Mouse (Mus musculus): ENCODE results near the gene Mpdz. TPM values are rescaled to one million over a fixed set of nuclear protein-coding genes. Genes with fewer than 3 reads are reported as not detected.

Mpdz gene
- total and polyA plus RNA-seq, 2 experiments from 2014 or later = 9.2 to 38.4 TPM

DNA sequence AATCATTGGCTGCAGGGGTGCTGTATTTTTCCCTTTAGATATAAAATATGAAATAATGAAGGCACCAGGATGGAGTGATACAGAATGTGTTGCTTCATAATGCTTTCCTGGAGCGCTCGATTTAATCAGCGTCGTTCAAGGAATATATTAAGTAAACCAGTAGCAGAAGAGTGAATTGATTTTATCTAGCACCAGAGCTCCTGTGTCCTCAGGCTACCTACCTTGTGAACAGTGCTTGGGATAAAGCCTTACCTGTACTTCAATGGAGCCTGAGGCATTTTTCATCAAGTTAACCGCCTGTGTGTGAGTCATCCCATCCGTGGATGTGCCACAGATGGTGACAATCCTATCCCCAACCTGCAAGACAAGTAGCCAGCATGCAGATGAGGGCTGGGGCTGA, 159.5 kb downstream of the Mpdz start:
- no peaks in the 10 kb centered on the region for H3K9me3 ChIP-seq (replicated peaks; ENCODE audit: control insufficient read depth, low read length)
- no peaks in the 10 kb centered on the region for H3K4me1 ChIP-seq (ENCODE audit: control insufficient read depth, insufficient read depth)
- H3K4me2 ChIP-seq (ENCODE audit: low read depth, low read length) = no peak overlapping the region
- 88% methylated on average over 6 of the region's 6 CpGs for WGBS
- H3K9ac ChIP-seq (replicated peaks; ENCODE audit: low read depth, low read length) = no peak overlapping the region
- peaks cover 39% of the 10 kb centered on the region for H3K36me3 ChIP-seq (replicated peaks; ENCODE audit: control insufficient read depth, insufficient read depth, low read length)
- no peaks in the 10 kb centered on the region for H3K27me3 ChIP-seq (ENCODE audit: control insufficient read depth, insufficient read depth, low read length)
- H3K4me3 ChIP-seq (ENCODE audit: low read depth, low read length) = no peak overlapping the region
- H3K27ac ChIP-seq (ENCODE audit: low read depth) = no peak overlapping the region
- TF ChIP-seq EP300 (IDR thresholded peaks at IDR 0.05; ENCODE audit: low read depth) = no peak
- TF ChIP-seq CTCF (IDR thresholded peaks at IDR 0.05; ENCODE audit: low read depth) = no peak
- ATAC-seq (ENCODE audit: insufficient read depth, low read depth) = no peak
- DNase-seq (ENCODE audit: low spot score) = no peak

DNA sequence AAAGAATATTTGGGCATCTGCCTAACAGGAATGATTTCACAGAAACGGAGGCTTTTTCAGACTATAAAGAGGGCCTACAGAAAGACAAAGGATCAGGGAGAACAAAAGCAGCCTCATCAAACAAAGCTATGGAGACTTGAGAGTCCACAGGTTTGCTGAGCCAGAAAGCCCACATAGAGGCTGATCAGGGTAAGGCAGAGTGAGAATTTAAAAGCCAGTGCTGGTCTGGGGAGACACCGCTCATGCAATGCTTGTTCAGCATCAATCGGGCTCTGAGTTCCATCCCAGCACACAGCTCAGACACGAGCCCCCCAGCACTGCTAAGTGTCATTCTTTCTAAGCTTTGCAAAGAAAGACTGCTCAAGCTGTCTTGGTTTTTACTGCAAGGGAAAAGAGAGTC, 162.5 kb downstream of the Mpdz start:
- Histone ChIP-seq H3K4me2 (ENCODE audit: low read depth, low read length) (no peak overlapping the region), H3K9me3 (replicated peaks; ENCODE audit: control insufficient read depth, low read length) (no peaks in the 10 kb centered on the region), H3K4me1 (ENCODE audit: control insufficient read depth, insufficient read depth) (no peaks in the 10 kb centered on the region), H3K36me3 (replicated peaks; ENCODE audit: control insufficient read depth, insufficient read depth, low read length) (peaks cover 34% of the 10 kb centered on the region), H3K9ac (replicated peaks; ENCODE audit: low read depth, low read length) (no peak overlapping the region), H3K4me3 (ENCODE audit: low read depth, low read length) (no peak overlapping the region), H3K27ac (ENCODE audit: low read depth) (no peak overlapping the region), H3K27me3 (ENCODE audit: control insufficient read depth, insufficient read depth, low read length) (no peaks in the 10 kb centered on the region)
- DNase-seq (ENCODE audit: low spot score) = no peak
- TF ChIP-seq CTCF (IDR thresholded peaks at IDR 0.05; ENCODE audit: low read depth) = no peak
- no peak for TF ChIP-seq EP300 (IDR thresholded peaks at IDR 0.05; ENCODE audit: low read depth)
- ATAC-seq (ENCODE audit: insufficient read depth, low read depth) = no peak
- WGBS = 89% methylated on average over 4 of the region's 4 CpGs

DNA sequence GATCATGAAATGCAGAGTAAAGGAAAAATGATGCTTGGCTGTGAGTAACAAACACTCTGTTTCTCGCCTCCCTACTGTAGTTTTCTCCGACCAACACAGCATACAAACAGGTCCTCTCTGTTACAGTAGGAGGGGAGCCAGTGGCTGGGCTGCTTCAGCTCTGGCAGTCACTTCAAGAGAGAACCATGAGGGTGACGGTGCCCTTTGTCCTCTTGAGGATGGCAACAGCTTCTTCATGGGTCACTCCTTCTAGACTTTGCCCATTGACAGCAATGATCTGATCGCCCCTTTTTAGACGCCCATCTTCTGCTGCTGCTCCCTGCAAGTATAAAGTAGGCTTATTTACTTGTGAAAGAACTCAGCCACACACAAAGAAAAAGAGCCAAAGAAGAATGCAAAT, 163.2 kb downstream of the Mpdz start:
- H3K9ac ChIP-seq (replicated peaks; ENCODE audit: low read depth, low read length) = no peak overlapping the region
- H3K4me3 ChIP-seq (ENCODE audit: low read depth, low read length) = no peak overlapping the region
- H3K27ac ChIP-seq (ENCODE audit: low read depth) = no peak overlapping the region
- 87% methylated on average over 5 of the region's 5 CpGs for WGBS
- no peak for DNase-seq (ENCODE audit: low spot score)
- H3K4me2 ChIP-seq (ENCODE audit: low read depth, low read length) = no peak overlapping the region
- no peak for ATAC-seq (ENCODE audit: insufficient read depth, low read depth)
- peaks cover 29% of the 10 kb centered on the region for H3K36me3 ChIP-seq (replicated peaks; ENCODE audit: control insufficient read depth, insufficient read depth, low read length)
- 0 out of 2 replicates have a peak, but pooled peaks cover 3% of the 10 kb centered on the region for H3K9me3 ChIP-seq (replicated peaks; ENCODE audit: control insufficient read depth, low read length)
- TF ChIP-seq EP300 (IDR thresholded peaks at IDR 0.05; ENCODE audit: low read depth) = no peak
- TF ChIP-seq CTCF (IDR thresholded peaks at IDR 0.05; ENCODE audit: low read depth) = no peak
- no peaks in the 10 kb centered on the region for H3K27me3 ChIP-seq (ENCODE audit: control insufficient read depth, insufficient read depth, low read length)
- H3K4me1 ChIP-seq (ENCODE audit: control insufficient read depth, insufficient read depth) = no peaks in the 10 kb centered on the region

DNA sequence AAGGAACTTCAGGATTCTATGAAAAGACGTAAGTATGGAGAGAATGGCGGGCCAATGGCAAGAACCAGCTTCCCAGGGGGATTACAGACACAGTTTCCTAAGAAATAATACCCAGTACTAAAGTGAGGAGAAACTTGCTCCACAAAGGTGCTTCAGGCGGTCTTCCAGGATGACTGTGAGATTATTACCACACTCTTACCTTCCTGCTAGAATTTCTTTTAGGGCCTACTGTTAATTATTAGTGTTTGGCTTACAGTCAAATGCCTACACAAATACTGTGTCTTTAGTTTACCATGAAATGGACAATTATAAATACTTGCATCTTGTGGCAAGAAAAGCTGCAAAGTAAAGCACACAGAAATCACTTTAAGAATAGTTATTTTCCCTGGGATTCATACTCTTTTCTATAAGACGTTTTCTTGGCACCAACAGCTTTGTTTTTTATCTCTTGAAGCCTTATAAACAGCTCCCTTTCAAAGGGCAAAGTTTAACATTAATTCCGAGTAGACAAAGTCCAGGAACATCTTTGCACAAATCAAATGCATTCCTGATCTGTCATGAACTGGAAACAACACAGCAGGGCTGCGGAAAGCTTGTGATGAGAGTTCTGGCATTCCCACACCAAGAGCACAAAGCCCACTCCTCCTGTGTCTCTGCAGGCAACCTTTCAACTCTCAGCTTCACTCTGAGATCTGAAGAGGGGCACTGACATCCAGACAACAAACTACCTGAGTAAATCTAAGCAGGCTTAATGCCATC, 166.5 kb downstream of the Mpdz start:
- no peak for TF ChIP-seq CTCF (IDR thresholded peaks at IDR 0.05; ENCODE audit: low read depth)
- H3K27ac ChIP-seq (ENCODE audit: low read depth) = no peak overlapping the region
- DNase-seq (ENCODE audit: low spot score) (no peak), ATAC-seq (ENCODE audit: insufficient read depth, low read depth) (no peak)
- H3K36me3 ChIP-seq (replicated peaks; ENCODE audit: control insufficient read depth, insufficient read depth, low read length) = peaks cover 9% of the 10 kb centered on the region
- 0 out of 2 replicates have a peak, but pooled peaks cover 4% of the 10 kb centered on the region for H3K9me3 ChIP-seq (replicated peaks; ENCODE audit: control insufficient read depth, low read length)
- H3K4me2 ChIP-seq (ENCODE audit: low read depth, low read length) = no peak overlapping the region
- WGBS = 54% methylated on average over 6 of the region's 6 CpGs
- no peaks in the 10 kb centered on the region for H3K4me1 ChIP-seq (ENCODE audit: control insufficient read depth, insufficient read depth)
- H3K27me3 ChIP-seq (ENCODE audit: control insufficient read depth, insufficient read depth, low read length) = no peaks in the 10 kb centered on the region
- H3K4me3 ChIP-seq (ENCODE audit: low read depth, low read length) = no peak overlapping the region
- no peak overlapping the region for H3K9ac ChIP-seq (replicated peaks; ENCODE audit: low read depth, low read length)

DNA sequence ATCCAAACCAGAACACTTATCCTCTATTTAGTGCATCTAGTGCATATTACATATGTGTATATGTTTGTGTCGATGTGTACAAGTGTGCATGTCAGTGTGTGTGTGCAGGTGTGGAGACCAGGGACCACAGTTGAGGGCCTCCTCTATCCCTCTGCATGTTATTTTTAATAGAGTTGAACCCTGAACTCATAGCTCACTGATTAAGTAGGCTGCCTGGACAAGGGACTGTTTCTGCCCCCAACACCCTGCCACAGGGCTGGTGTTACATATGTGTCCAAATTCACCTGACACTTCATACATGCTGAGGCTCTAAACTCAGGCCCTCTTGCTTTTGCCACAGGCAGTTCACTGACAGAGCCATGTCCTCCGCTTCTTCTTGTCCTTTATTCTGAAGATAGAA, 169.5 kb downstream of the Mpdz start:
- TF ChIP-seq CTCF (IDR thresholded peaks at IDR 0.05; ENCODE audit: low read depth) = no peak
- TF ChIP-seq EP300 (IDR thresholded peaks at IDR 0.05; ENCODE audit: low read depth) = no peak
- Histone ChIP-seq H3K27ac (ENCODE audit: low read depth) (no peak overlapping the region), H3K27me3 (ENCODE audit: control insufficient read depth, insufficient read depth, low read length) (no peaks in the 10 kb centered on the region), H3K9ac (replicated peaks; ENCODE audit: low read depth, low read length) (no peak overlapping the region), H3K4me2 (ENCODE audit: low read depth, low read length) (no peak overlapping the region), H3K36me3 (replicated peaks; ENCODE audit: control insufficient read depth, insufficient read depth, low read length) (peaks cover 5% of the 10 kb centered on the region; the same call in 1 of the 2 replicates), H3K4me1 (ENCODE audit: control insufficient read depth, insufficient read depth) (no peaks in the 10 kb centered on the region), H3K4me3 (ENCODE audit: low read depth, low read length) (no peak overlapping the region), H3K9me3 (replicated peaks; ENCODE audit: control insufficient read depth, low read length) (0 out of 2 replicates have a peak, but pooled peaks cover 4% of the 10 kb centered on the region)
- DNase-seq (ENCODE audit: low spot score) (no peak), ATAC-seq (ENCODE audit: insufficient read depth, low read depth) (no peak)
- WGBS = 72% methylated on average over 2 of the region's 2 CpGs

All from heart, postnatal 0 days (tissue).